Mouse (Mus musculus) myocyte (in vitro differentiated cells): ENCODE data around the gene Cplx3. TPM values are rescaled to one million over a fixed set of nuclear protein-coding genes. Genes with fewer than 3 reads are reported as not detected.

Source experiments
- H3K27me3 ChIP-seq: one replicate; pipeline ENCODE4 v1.6.1; 2011; ENCODE audit not compliant: control insufficient read depth, insufficient read depth, insufficient read length
- H3K36me3 ChIP-seq: one replicate; pipeline ENCODE4 v1.6.1; 2011; ENCODE audit not compliant: control insufficient read depth, insufficient read depth
- H3K4me2 ChIP-seq: one replicate; pipeline ENCODE4 v1.6.1; 2011; ENCODE audit warnings: low read depth, control low read depth
- H3K4me3 ChIP-seq: one replicate; pipeline ENCODE4 v1.5.1; 2011; ENCODE audit warnings: mild to moderate bottlenecking, control low read depth, moderate library complexity
- H3K79me2 ChIP-seq: one replicate; pipeline ENCODE4 v1.6.1; 2011; ENCODE audit not compliant: control insufficient read depth, insufficient read depth
- H3ac ChIP-seq: one replicate; pipeline ENCODE4 v1.6.1; 2011; ENCODE audit not compliant: control insufficient read depth, insufficient read length
- CEBPB ChIP-seq: IDR thresholded peaks from 2 replicates; pipeline ENCODE4 v1.6.1; 2011; ENCODE audit warnings: mild to moderate bottlenecking, moderate library complexity; ENCODE audit not compliant: poor library complexity, insufficient read depth, severe bottlenecking
- E2F4 ChIP-seq: IDR thresholded peaks from one replicate; pipeline ENCODE4 v1.6.1; 2011; ENCODE audit warnings: mild to moderate bottlenecking, control low read depth, moderate library complexity; ENCODE audit not compliant: insufficient read depth
- MAX ChIP-seq: IDR thresholded peaks from one replicate; pipeline ENCODE4 v1.6.1; 2011; ENCODE audit warnings: low read depth, mild to moderate bottlenecking, control low read depth
- MYOD1 ChIP-seq, 3 experiments: IDR thresholded peaks; one replicate each; pipeline ENCODE4 v1.6.1; 2011; ENCODE audit warnings: control low read depth in 2 of 3, low read depth in 2 of 3, mild to moderate bottlenecking in 2 of 3, moderate library complexity in 1 of 3; ENCODE audit not compliant: insufficient read length in 2 of 3, control insufficient read depth in 1 of 3
- MYOG ChIP-seq, 3 experiments: IDR thresholded peaks; one replicate each; pipeline ENCODE4 v1.6.1; 2011; ENCODE audit warnings: control low read depth in 2 of 3, low read depth in 2 of 3, mild to moderate bottlenecking in 2 of 3; ENCODE audit not compliant: insufficient read length in 2 of 3, control insufficient read depth in 1 of 3, insufficient read depth in 1 of 3
- POLR2A ChIP-seq: IDR thresholded peaks from one replicate; pipeline ENCODE4 v1.6.1; 2011; ENCODE audit warnings: low read depth, mild to moderate bottlenecking, control low read depth, moderate library complexity; ENCODE audit not compliant: insufficient read length
- POLR2AphosphoS2 ChIP-seq: IDR thresholded peaks from one replicate; pipeline ENCODE4 v1.6.1; 2011; ENCODE audit warnings: low read depth, control low read depth; ENCODE audit not compliant: insufficient read length
- REST ChIP-seq: IDR thresholded peaks from one replicate; pipeline ENCODE4 v1.6.1; 2011; ENCODE audit warnings: mild to moderate bottlenecking, control low read depth, moderate library complexity; ENCODE audit not compliant: insufficient read depth, insufficient read length
- SRF ChIP-seq: IDR thresholded peaks from one replicate; pipeline ENCODE4 v1.6.1; 2011; ENCODE audit warnings: low read depth; ENCODE audit not compliant: control insufficient read depth, insufficient read length
- TCF12 ChIP-seq: IDR thresholded peaks from one replicate; pipeline ENCODE4 v1.6.1; 2011; ENCODE audit warnings: mild to moderate bottlenecking, control low read depth; ENCODE audit not compliant: poor library complexity, insufficient read depth, severe bottlenecking
- TCF3 ChIP-seq: IDR thresholded peaks from one replicate; pipeline ENCODE4 v1.6.1; 2011; ENCODE audit warnings: low read depth, control low read depth; ENCODE audit not compliant: insufficient read length
- USF1 ChIP-seq: IDR thresholded peaks from one replicate; pipeline ENCODE4 v1.6.1; 2011; ENCODE audit warnings: low read depth, mild to moderate bottlenecking, control low read depth, moderate library complexity
- polyA plus RNA-seq: library from polyadenylated mRNA; unstranded; fragments of >200 nt; fragmentation: generic; extraction: Trizol; gene quantifications from one replicate; pipeline ENCODE4 v1.2.1, GENCODE M21; 2012; ENCODE audit warnings: missing spikeins

The Cplx3 gene
- polyA plus RNA-seq, 1 experiment = 0.23 TPM

GRCm38 (mm10) chr9:57559568-57559967 lies 46.5 kb downstream of the Cplx3 start:
- Histone ChIP-seq H3ac (no peak overlapping the region), H3K27me3 (no peaks in the 10 kb centered on the region), H3K4me2 (no peak overlapping the region), H3K79me2 (peaks cover 26% of the 10 kb centered on the region), H3K36me3 (no peaks in the 10 kb centered on the region), H3K4me3 (no peak overlapping the region)
- TF ChIP-seq POLR2A = no peak
- no peak for TF ChIP-seq MYOD1 (IDR thresholded peaks at IDR 0.05; ENCODE audit: control insufficient read depth in 1 of 3, insufficient read length in 2 of 3, low read depth in 2 of 3)
- no peak for TF ChIP-seq USF1

- no peak overlapping the region for H3ac ChIP-seq
- peaks cover 17% of the 10 kb centered on the region for H3K79me2 ChIP-seq
- H3K27me3 ChIP-seq = no peaks in the 10 kb centered on the region
- no peak overlapping the region for H3K4me2 ChIP-seq
- no peaks in the 10 kb centered on the region for H3K36me3 ChIP-seq
- TF ChIP-seq MYOD1 (IDR thresholded peaks at IDR 0.05; ENCODE audit: control insufficient read depth in 1 of 3, insufficient read length in 2 of 3, low read depth in 2 of 3) (no peak), USF1 (no peak), SRF (no peak), TCF3 (no peak), MYOG (IDR thresholded peaks at IDR 0.05; ENCODE audit: control insufficient read depth in 1 of 3, insufficient read depth in 1 of 3, insufficient read length in 2 of 3, low read depth in 2 of 3) (no peak), POLR2A (no peak), POLR2AphosphoS2 (no peak), MAX (no peak), CEBPB (no peak), E2F4 (no peak), REST (no peak), TCF12 (no peak)
- no peak overlapping the region for H3K4me3 ChIP-seq
Measured at GRCm38 (mm10) chr9:57558625-57559024, 47.5 kb downstream of the Cplx3 start.

GRCm38 (mm10) chr9:57557215-57557614 lies 48.9 kb downstream of the Cplx3 start:
- Histone ChIP-seq H3K79me2 (peaks cover 10% of the 10 kb centered on the region), H3K4me3 (no peak overlapping the region), H3K4me2 (no peak overlapping the region), H3K27me3 (no peaks in the 10 kb centered on the region), H3K36me3 (no peaks in the 10 kb centered on the region), H3ac (no peak overlapping the region)
- TF ChIP-seq POLR2AphosphoS2 (no peak), MYOG (IDR thresholded peaks at IDR 0.05; ENCODE audit: control insufficient read depth in 1 of 3, insufficient read depth in 1 of 3, insufficient read length in 2 of 3, low read depth in 2 of 3) (no peak)

GRCm38 (mm10) chr9:57554753-57555152 lies 51.3 kb downstream of the Cplx3 start:
- no peaks in the 10 kb centered on the region for H3K79me2 ChIP-seq
- no peaks in the 10 kb centered on the region for H3K36me3 ChIP-seq
- H3K27me3 ChIP-seq = no peaks in the 10 kb centered on the region
- H3K4me3 ChIP-seq = no peak overlapping the region
- H3K4me2 ChIP-seq = no peak overlapping the region
- H3ac ChIP-seq = no peak overlapping the region
- TF ChIP-seq TCF3 = no peak
- TF ChIP-seq POLR2AphosphoS2 = no peak
- TF ChIP-seq POLR2A = no peak
- no peak for TF ChIP-seq E2F4
- no peak for TF ChIP-seq MAX
- TF ChIP-seq CEBPB = no peak
- TF ChIP-seq SRF = no peak
- no peak for TF ChIP-seq MYOG (IDR thresholded peaks at IDR 0.05; ENCODE audit: control insufficient read depth in 1 of 3, insufficient read depth in 1 of 3, insufficient read length in 2 of 3, low read depth in 2 of 3)
- TF ChIP-seq TCF12 = no peak
- TF ChIP-seq MYOD1 (IDR thresholded peaks at IDR 0.05; ENCODE audit: control insufficient read depth in 1 of 3, insufficient read length in 2 of 3, low read depth in 2 of 3) = no peak
- no peak for TF ChIP-seq REST
- no peak for TF ChIP-seq USF1

- H3K4me2 ChIP-seq = no peak overlapping the region
- H3ac ChIP-seq = peak overlapping the region; percentile 88
Measured at GRCm38 (mm10) chr9:57553119-57553518, 53.0 kb downstream of the Cplx3 start.

More at GRCm38 (mm10) chr9:57553119-57553518, 53.0 kb downstream of the Cplx3 start:
- Histone ChIP-seq H3K4me3 (peak overlapping the region; percentile 60), H3K27me3 (no peaks in the 10 kb centered on the region), H3K79me2 (peaks cover 5% of the 10 kb centered on the region), H3K36me3 (no peaks in the 10 kb centered on the region)
- no peak for TF ChIP-seq TCF3
- no peak for TF ChIP-seq MAX
- no peak for TF ChIP-seq SRF
- no peak for TF ChIP-seq MYOD1 (IDR thresholded peaks at IDR 0.05; ENCODE audit: control insufficient read depth in 1 of 3, insufficient read length in 2 of 3, low read depth in 2 of 3)
- no peak for TF ChIP-seq USF1
- TF ChIP-seq MYOG (IDR thresholded peaks at IDR 0.05; ENCODE audit: control insufficient read depth in 1 of 3, insufficient read depth in 1 of 3, insufficient read length in 2 of 3, low read depth in 2 of 3) = no peak
- no peak for TF ChIP-seq E2F4
